Mouse (Mus musculus) kidney, adult 2 months (tissue): ENCODE results near the gene Acer2.

ENCODE experiments used
- CTCF ChIP-seq: fragments of 200-500 bp; conservative IDR thresholded peaks from 2 replicates; pipeline ENCODE4 v1.5.1; 2011; ENCODE audit warnings: low read depth, mild to moderate bottlenecking, control low read depth, low read length, moderate library complexity, mixed read lengths; ENCODE audit not compliant: insufficient read depth, insufficient read length
- POLR2A ChIP-seq: fragments of 200-500 bp; IDR thresholded peaks from one replicate; pipeline ENCODE4 v1.6.1; 2011; ENCODE audit warnings: low read depth, low read length, control low read depth

DNA sequence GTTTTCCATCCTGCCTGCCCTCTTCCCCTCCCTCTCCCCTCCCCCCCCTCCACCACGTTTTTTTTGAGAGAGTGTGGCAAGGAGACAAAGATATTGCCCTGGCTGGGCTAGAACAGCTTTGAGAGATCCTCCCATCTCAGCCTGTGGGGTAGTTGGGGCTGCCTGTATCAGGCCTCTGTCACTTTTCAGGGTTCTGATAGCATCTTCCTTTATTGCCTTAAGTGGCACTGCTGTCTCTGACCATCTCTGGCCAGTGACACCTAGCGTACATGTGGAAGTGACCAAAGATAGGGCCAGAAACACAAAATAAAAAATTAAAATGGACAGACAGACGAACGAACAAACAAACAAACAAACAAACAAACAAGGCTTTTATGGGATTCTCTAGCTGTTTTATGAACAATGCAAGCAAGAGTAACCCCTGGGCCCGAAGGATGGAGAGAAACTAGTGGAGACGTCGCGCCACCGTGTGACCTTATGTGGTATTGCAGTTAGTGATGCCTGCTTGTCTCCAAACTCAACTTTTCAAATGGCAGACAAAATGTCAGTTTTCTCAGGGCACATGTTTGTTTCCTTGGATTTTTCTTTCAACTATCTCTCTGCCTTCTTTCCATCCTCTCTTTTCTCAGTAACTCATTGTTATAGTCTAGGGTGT lies 50.7 kb downstream of the Acer2 start:
- TF ChIP-seq CTCF (peak; percentile 94), POLR2A (no peak)
